19 mouse cellular contexts compared by ENCODE assay signal in the genomic region with DNA sequence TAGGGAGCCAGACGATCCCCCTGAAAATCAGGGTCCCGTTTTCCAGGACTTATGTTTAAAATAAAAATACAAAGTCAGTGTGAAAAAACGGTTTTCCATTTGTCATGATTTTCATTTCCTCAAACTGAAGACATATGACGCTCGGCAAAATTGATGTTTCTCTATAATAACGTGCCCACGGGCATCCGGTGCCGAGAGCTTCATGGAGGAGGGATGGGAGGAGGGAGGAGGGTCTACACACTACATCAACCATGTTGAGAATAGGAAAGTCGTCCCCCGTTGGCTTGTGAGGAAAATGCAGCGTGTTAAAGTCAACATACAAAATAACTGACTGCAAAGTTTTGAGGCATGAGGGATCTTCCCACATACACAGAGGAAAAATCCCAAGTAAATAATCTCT.
"Had no signal": no experiment of that assay in that cellular context is flagged by ENCODE, and none has a peak within 500 bp of the region (broad histone marks: within the 10 kb centered on the region; RNA-seq: fewer than 3 reads in every experiment).

No protein-coding gene starts in this region.

- DNase-seq: kidney, adult 8-10 months; kidney, postnatal 10 days; kidney, postnatal 36 days; liver; lung, adult 18-20 months; lung, postnatal 10 days; lung, postnatal 36 days; thymus, adult 2 months; thymus, postnatal 14 days; thymus, postnatal 4 days had no signal

- H3K27me3 ChIP-seq: kidney, embryonic 15.5 days; limb, embryonic 13.5 days; liver, embryonic 12.5 days; lung, embryonic 15.5 days had no signal

- ATAC-seq: liver, embryonic 12.5 days had no signal

- H3K4me2 ChIP-seq: kidney, embryonic 15.5 days; limb, embryonic 13.5 days; liver, embryonic 12.5 days; liver, embryonic 15.5 days; lung, embryonic 15.5 days had no signal

- H3K4me1 ChIP-seq: kidney, embryonic 15.5 days; limb, embryonic 13.5 days; lung, embryonic 15.5 days had no signal

- H3K9me3 ChIP-seq: kidney, embryonic 15.5 days; limb, embryonic 10.5 days; limb, embryonic 13.5 days; liver, embryonic 12.5 days; liver, embryonic 15.5 days; lung, embryonic 15.5 days; megakaryocyte, embryonic 14.5 days; midbrain, embryonic 10.5 days had no signal

- H3K4me3 ChIP-seq: kidney, embryonic 15.5 days; limb, embryonic 10.5 days; limb, embryonic 13.5 days; liver, embryonic 12.5 days; liver, embryonic 15.5 days; lung, embryonic 15.5 days; megakaryocyte, embryonic 14.5 days; midbrain, embryonic 10.5 days had no signal

- H3K9ac ChIP-seq: kidney, embryonic 15.5 days; limb, embryonic 13.5 days; liver, embryonic 12.5 days; liver, embryonic 15.5 days; lung, embryonic 15.5 days had no signal

- H3K27ac ChIP-seq: kidney, embryonic 15.5 days; limb, embryonic 10.5 days; limb, embryonic 13.5 days; liver, embryonic 12.5 days; liver, embryonic 15.5 days; lung, embryonic 15.5 days; midbrain, embryonic 10.5 days; stomach, postnatal 0 days had no signal

- H3K36me3 ChIP-seq: kidney, embryonic 15.5 days; limb, embryonic 10.5 days; limb, embryonic 13.5 days; liver, embryonic 12.5 days; liver, embryonic 15.5 days; lung, embryonic 15.5 days; midbrain, embryonic 10.5 days had no signal
